Mouse (Mus musculus) lung, adult 2 months (tissue): ENCODE data around the gene Bcl2a1d.
"Not testable (repeated sequence)": the region's sequence is repeated elsewhere in the genome, so short reads cannot be mapped to it uniquely, and the experiment has no call there.

Source experiments
- CTCF ChIP-seq: fragments of 200-500 bp; IDR thresholded peaks from 2 replicates; pipeline ENCODE4 v1.5.1; 2011; ENCODE audit warnings: mild to moderate bottlenecking, low read length, control low read depth; ENCODE audit not compliant: insufficient read depth
- POLR2A ChIP-seq: fragments of 200-500 bp; IDR thresholded peaks from 2 replicates; pipeline ENCODE4 v1.6.1; 2011; ENCODE audit warnings: low read depth, mild to moderate bottlenecking, control low read depth, low read length, borderline replicate concordance; ENCODE audit errors: extremely low read depth

GRCm38 (mm10) chr9:88712164-88712749 is 19.5 kb downstream of the Bcl2a1d start:
- TF ChIP-seq POLR2A, CTCF: not testable (repeated sequence)
